Mouse (Mus musculus): ENCODE measurements around the gene Pmepa1. TPM values are rescaled to one million over a fixed set of nuclear protein-coding genes. Genes with fewer than 3 reads are reported as not detected.

Gene Pmepa1
- polyA plus RNA-seq, 1 experiment from 2014 or later: 7.0 TPM

- H3K4me1 ChIP-seq (replicated peaks; ENCODE audit: control insufficient read depth, insufficient read depth): peaks cover 13% of the 10 kb centered on the region
- 61% methylated on average over 9 of the region's 9 CpGs for WGBS
- TF ChIP-seq CTCF (IDR thresholded peaks at IDR 0.05; ENCODE audit: low read depth): no peak
- TF ChIP-seq EP300 (optimal IDR thresholded peaks at IDR 0.05): no peak
Measured at GRCm38 (mm10) chr2:173270196-173270595, 6.1 kb downstream of the Pmepa1 start.

GRCm38 (mm10) chr2:173267562-173267961 lies 8.8 kb downstream of the Pmepa1 start:
- DNase-seq (ENCODE audit: low spot score) (no peak), ATAC-seq (ENCODE audit: low FRiP score, low TSS enrichment) (no peak)
- no peak overlapping the region for H3K4me3 ChIP-seq (ENCODE audit: low read depth, low read length)
- H3K27ac ChIP-seq (replicated peaks): no peak overlapping the region
- TF ChIP-seq CTCF (IDR thresholded peaks at IDR 0.05; ENCODE audit: low read depth): no peak
- no peak overlapping the region for H3K9ac ChIP-seq (ENCODE audit: low read length)
- WGBS: 73% methylated on average over 3 of the region's 3 CpGs
- H3K4me1 ChIP-seq (replicated peaks; ENCODE audit: control insufficient read depth, insufficient read depth): peaks cover 21% of the 10 kb centered on the region
- H3K4me2 ChIP-seq (replicated peaks; ENCODE audit: low read depth): no peak overlapping the region
- H3K36me3 ChIP-seq (ENCODE audit: control insufficient read depth, insufficient read depth, low read length): no peaks in the 10 kb centered on the region
- no peaks in the 10 kb centered on the region for H3K9me3 ChIP-seq (ENCODE audit: control insufficient read depth, low read length)
- H3K27me3 ChIP-seq (ENCODE audit: control insufficient read depth, insufficient read depth, low read length): no peaks in the 10 kb centered on the region

More at GRCm38 (mm10) chr2:173270196-173270595, 6.1 kb downstream of the Pmepa1 start:
- H3K27ac ChIP-seq (replicated peaks): no peak overlapping the region
- no peaks in the 10 kb centered on the region for H3K36me3 ChIP-seq (ENCODE audit: control insufficient read depth, insufficient read depth, low read length)
- H3K27me3 ChIP-seq (ENCODE audit: control insufficient read depth, insufficient read depth, low read length): no peaks in the 10 kb centered on the region
- no peak overlapping the region for H3K9ac ChIP-seq (ENCODE audit: low read length)
- no peaks in the 10 kb centered on the region for H3K9me3 ChIP-seq (ENCODE audit: control insufficient read depth, low read length)
- ATAC-seq (ENCODE audit: low FRiP score, low TSS enrichment): no peak
- no peak overlapping the region for H3K4me3 ChIP-seq (ENCODE audit: low read depth, low read length)
- H3K4me2 ChIP-seq (replicated peaks; ENCODE audit: low read depth): no peak overlapping the region
- no peak for DNase-seq (ENCODE audit: low spot score)

GRCm38 (mm10) chr2:173266349-173267112 lies 9.8 kb downstream of the Pmepa1 start:
- H3K9ac ChIP-seq (ENCODE audit: low read length): no peak overlapping the region
- no peak for TF ChIP-seq EP300 (optimal IDR thresholded peaks at IDR 0.05)
- TF ChIP-seq CTCF (IDR thresholded peaks at IDR 0.05; ENCODE audit: low read depth): no peak
- H3K4me1 ChIP-seq (replicated peaks; ENCODE audit: control insufficient read depth, insufficient read depth): peaks cover 18% of the 10 kb centered on the region
- no peaks in the 10 kb centered on the region for H3K9me3 ChIP-seq (ENCODE audit: control insufficient read depth, low read length)
- H3K4me2 ChIP-seq (replicated peaks; ENCODE audit: low read depth): peak overlapping the region; percentile 41
- no peaks in the 10 kb centered on the region for H3K27me3 ChIP-seq (ENCODE audit: control insufficient read depth, insufficient read depth, low read length)
- H3K4me3 ChIP-seq (ENCODE audit: low read depth, low read length): no peak overlapping the region
- H3K36me3 ChIP-seq (ENCODE audit: control insufficient read depth, insufficient read depth, low read length): no peaks in the 10 kb centered on the region
- H3K27ac ChIP-seq (replicated peaks): peak overlapping the region; percentile 80
- DNase-seq (ENCODE audit: low spot score) (peak; percentile 65), ATAC-seq (ENCODE audit: low FRiP score, low TSS enrichment) (peak; percentile 41)
- 30% methylated on average over 25 of the region's 25 CpGs for whole genome bisulfite sequencing

- Histone ChIP-seq H3K9me3 (ENCODE audit: control insufficient read depth, low read length) (no peaks in the 10 kb centered on the region), H3K9ac (ENCODE audit: low read length) (no peak overlapping the region), H3K4me1 (replicated peaks; ENCODE audit: control insufficient read depth, insufficient read depth) (peaks cover 18% of the 10 kb centered on the region), H3K27ac (replicated peaks) (peak overlapping the region; percentile 80), H3K27me3 (ENCODE audit: control insufficient read depth, insufficient read depth, low read length) (no peaks in the 10 kb centered on the region), H3K4me2 (replicated peaks; ENCODE audit: low read depth) (0 out of 2 replicates have a peak overlapping the region, but pooled peaks have one; percentile 41), H3K36me3 (ENCODE audit: control insufficient read depth, insufficient read depth, low read length) (no peaks in the 10 kb centered on the region), H3K4me3 (ENCODE audit: low read depth, low read length) (no peak overlapping the region)
- 88% methylated on average over 22 of the region's 22 CpGs for WGBS
- no peak for DNase-seq (ENCODE audit: low spot score)
- ATAC-seq (ENCODE audit: low FRiP score, low TSS enrichment): no peak
- no peak for TF ChIP-seq EP300 (optimal IDR thresholded peaks at IDR 0.05)
- TF ChIP-seq CTCF (IDR thresholded peaks at IDR 0.05; ENCODE audit: low read depth): no peak
Measured at GRCm38 (mm10) chr2:173265468-173266265, 10.7 kb downstream of the Pmepa1 start.

GRCm38 (mm10) chr2:173264467-173265128 lies 11.7 kb downstream of the Pmepa1 start:
- H3K4me1 ChIP-seq (replicated peaks; ENCODE audit: control insufficient read depth, insufficient read depth): peaks cover 18% of the 10 kb centered on the region
- peak; percentile 47 for ATAC-seq (ENCODE audit: low FRiP score, low TSS enrichment)
- TF ChIP-seq CTCF (IDR thresholded peaks at IDR 0.05; ENCODE audit: low read depth) (no peak), EP300 (optimal IDR thresholded peaks at IDR 0.05) (no peak)
- no peak overlapping the region for H3K4me3 ChIP-seq (ENCODE audit: low read depth, low read length)
- WGBS: 26% methylated on average over 11 of the region's 13 CpGs
- H3K27me3 ChIP-seq (ENCODE audit: control insufficient read depth, insufficient read depth, low read length): no peaks in the 10 kb centered on the region
- DNase-seq (ENCODE audit: low spot score): peak; percentile 85
- no peak overlapping the region for H3K4me2 ChIP-seq (replicated peaks; ENCODE audit: low read depth)
- H3K9me3 ChIP-seq (ENCODE audit: control insufficient read depth, low read length): no peaks in the 10 kb centered on the region
- no peaks in the 10 kb centered on the region for H3K36me3 ChIP-seq (ENCODE audit: control insufficient read depth, insufficient read depth, low read length)
- H3K27ac ChIP-seq (replicated peaks): peak overlapping the region; percentile 79
- 0 out of 2 replicates have a peak overlapping the region, but pooled peaks have one; percentile 27 for H3K9ac ChIP-seq (ENCODE audit: low read length)

Data from stomach, postnatal 0 days (tissue).